Mouse (Mus musculus) frontal cortex, postnatal 36 days (tissue): ENCODE data around the gene Samd4b.

Experiments
- DNase-seq, 2 experiments: peaks; one replicate each; pipeline ENCODE4 v3.0.0; 2022; ENCODE audit warnings: low spot score in 2 of 2

Gene Samd4b

GRCm38 (mm10) chr7:28360291-28360690 is 237.7 kb downstream of the Samd4b start:
- no peak for DNase-seq

- no peak for DNase-seq
Observed at GRCm38 (mm10) chr7:28359854-28360253, 238.1 kb downstream of the Samd4b start.

DNA sequence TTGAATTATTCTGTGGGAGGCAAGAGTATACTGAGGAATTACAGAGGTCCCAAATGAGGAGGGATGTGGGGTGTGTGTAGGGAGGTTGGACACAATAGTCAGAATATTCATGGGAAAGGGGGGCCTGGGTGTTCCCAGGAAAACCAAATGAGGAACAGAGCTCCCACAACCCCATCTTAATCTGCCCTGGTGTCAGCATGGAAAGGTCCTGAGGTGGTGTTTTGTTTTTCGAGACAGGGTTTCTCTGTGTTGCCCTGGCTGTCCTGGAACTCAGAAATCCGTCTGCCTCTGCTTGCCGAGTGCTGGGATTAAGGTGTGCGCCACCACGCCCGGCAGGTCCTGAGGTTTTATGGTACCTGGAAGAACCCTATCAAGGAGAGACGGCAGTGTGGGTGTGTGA is 239.5 kb downstream of the Samd4b start:
- DNase-seq = no peak

- no peak for DNase-seq
Observed at GRCm38 (mm10) chr7:28357984-28358383, 240.0 kb downstream of the Samd4b start.

GRCm38 (mm10) chr7:28356981-28357380 is 241.0 kb downstream of the Samd4b start:
- DNase-seq = no peak

DNA sequence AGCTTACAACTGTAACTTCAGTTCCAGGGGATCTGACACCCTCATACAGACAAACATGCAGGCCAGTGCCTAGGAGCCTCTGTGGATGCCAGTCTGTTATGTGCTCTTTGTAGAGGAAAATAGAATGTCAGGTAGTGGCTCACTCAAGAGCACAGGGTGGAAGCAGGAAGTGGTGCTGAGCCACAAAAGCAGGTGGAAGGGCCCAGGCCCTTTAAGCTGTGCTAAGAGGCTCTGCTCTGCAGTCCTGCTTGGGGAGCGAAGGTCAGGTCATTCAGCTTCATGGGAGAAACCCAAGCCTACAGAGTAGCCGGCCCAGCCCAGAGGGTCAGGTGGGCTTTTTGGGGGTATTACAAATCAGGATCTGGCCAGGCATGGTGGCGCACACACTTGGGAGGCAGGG is 242.7 kb downstream of the Samd4b start:
- DNase-seq = no peak

DNA sequence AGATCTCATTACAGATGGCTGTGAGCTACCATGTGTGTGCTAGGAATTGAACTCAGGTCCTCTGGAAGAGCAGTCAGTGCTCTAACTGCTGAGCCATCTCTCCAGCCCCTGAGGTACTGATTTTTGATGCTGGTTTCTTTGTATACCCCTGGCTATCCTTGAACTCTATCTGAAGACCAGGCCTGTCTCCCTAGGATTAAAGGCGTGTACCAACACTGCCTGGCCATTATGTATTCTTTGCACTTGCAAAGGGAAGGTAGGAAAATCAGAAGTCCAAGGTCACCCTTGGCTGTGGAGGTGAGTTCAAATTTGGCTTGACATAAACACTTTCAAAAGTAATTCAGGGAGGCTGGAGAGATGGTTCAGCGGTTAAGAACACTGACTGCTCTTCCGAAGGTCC is 243.3 kb downstream of the Samd4b start:
- no peak for DNase-seq

- no peak for DNase-seq
Observed at GRCm38 (mm10) chr7:28354113-28354581, 243.8 kb downstream of the Samd4b start.

DNA sequence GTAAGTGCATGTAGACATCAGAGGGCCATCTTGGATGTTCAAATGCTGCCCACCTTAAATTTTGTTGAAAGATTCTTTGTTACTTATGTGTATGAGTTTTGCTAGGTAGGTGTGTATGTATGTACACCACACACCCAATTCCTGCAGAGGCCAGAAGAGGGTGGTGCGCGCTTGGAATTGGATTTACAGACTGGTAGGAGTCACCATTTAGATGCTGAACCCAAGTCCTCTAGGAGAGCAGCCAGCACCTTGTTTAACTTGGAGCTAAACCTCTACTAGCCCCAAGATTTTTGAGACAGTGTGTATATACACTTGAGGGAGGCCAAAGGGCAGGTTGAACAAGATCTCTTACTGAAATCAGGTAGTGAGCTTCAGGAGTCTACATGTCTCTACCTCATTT is 244.7 kb downstream of the Samd4b start:
- DNase-seq = no peak

DNA sequence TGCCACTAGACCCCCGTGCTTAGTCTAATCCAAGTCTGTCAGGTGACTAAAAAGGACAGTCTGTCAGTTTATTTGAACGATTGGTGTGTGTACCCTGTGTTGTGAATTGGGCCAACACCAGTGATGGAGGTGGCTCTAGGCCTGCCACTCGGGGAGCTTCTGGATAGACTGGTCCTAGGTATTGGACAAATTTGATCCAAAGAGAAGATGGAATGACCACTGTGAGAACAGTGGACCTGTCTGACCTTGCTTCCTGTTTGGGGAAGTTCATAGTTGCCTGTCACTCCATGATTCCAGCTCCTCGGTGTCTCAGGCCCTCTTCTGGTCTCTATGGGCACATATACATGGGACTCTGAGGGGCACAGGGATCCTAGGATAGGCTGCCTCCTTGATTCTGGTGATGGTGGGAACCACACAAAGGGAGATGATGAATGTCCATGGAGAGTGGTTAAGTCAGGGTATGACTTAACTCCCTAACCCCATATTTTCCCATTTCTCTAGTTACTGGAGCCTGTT is 246.2 kb downstream of the Samd4b start:
- DNase-seq = no peak

GRCm38 (mm10) chr7:28350155-28350883 is 247.6 kb downstream of the Samd4b start, which contains the start of gene Rps16:
Rps16 (plus strand) TSS chr7:28350652.
- peak; percentile 98 to 99 for DNase-seq
